Mouse (Mus musculus) frontal cortex, postnatal 36 days (tissue): ENCODE measurements around the gene Gtpbp8.

ENCODE experiments used
- DNase-seq, 2 experiments: peaks; one replicate each; pipeline ENCODE4 v3.0.0; 2022; ENCODE audit warnings: low spot score in 2 of 2

Gene Gtpbp8

GRCm38 (mm10) chr16:44745866-44746562 is at the start of gene Gtpbp8:
Gene Gtpbp8, minus strand, starts transcription at chr16:44746363.
- DNase-seq = peak; percentile 89 to 92

GRCm38 (mm10) chr16:44794416-44794815 is 48.3 kb upstream of the Gtpbp8 start:
- no peak for DNase-seq

GRCm38 (mm10) chr16:44786934-44787333 is 40.8 kb upstream of the Gtpbp8 start:
- no peak for DNase-seq

- no peak for DNase-seq
These were observed 34.6 kb upstream of the Gtpbp8 start for GRCm38 (mm10) chr16:44780751-44781150.

- DNase-seq = no peak
These were observed 33.3 kb upstream of the Gtpbp8 start for GRCm38 (mm10) chr16:44779494-44779893.

- no peak for DNase-seq
These were observed 32.5 kb upstream of the Gtpbp8 start for GRCm38 (mm10) chr16:44778538-44779147.

GRCm38 (mm10) chr16:44774201-44774600 is 28.0 kb upstream of the Gtpbp8 start:
- no peak for DNase-seq

- DNase-seq = no peak
These were observed 27.5 kb upstream of the Gtpbp8 start for GRCm38 (mm10) chr16:44773673-44774072.

- no peak for DNase-seq
These were observed 26.4 kb upstream of the Gtpbp8 start for GRCm38 (mm10) chr16:44772577-44772976.

GRCm38 (mm10) chr16:44767967-44768366 is 21.8 kb upstream of the Gtpbp8 start:
- no peak for DNase-seq

GRCm38 (mm10) chr16:44767506-44767905 is 21.3 kb upstream of the Gtpbp8 start:
- DNase-seq = no peak

- DNase-seq = no peak
These were observed 20.2 kb upstream of the Gtpbp8 start for GRCm38 (mm10) chr16:44766320-44766892.

- no peak for DNase-seq
These were observed 19.6 kb upstream of the Gtpbp8 start, which contains the start of gene Cd200r1 for GRCm38 (mm10) chr16:44765555-44766319. Gene Cd200r1, plus strand, starts transcription at chr16:44765736.

GRCm38 (mm10) chr16:44761811-44762210 is 15.6 kb upstream of the Gtpbp8 start:
- no peak for DNase-seq

GRCm38 (mm10) chr16:44757700-44758099 is 11.5 kb upstream of the Gtpbp8 start:
- DNase-seq = no peak

GRCm38 (mm10) chr16:44748007-44748406 is 1.8 kb upstream of the Gtpbp8 start:
- DNase-seq = no peak

- DNase-seq = no peak
These were observed 695 bp downstream of the Gtpbp8 start for GRCm38 (mm10) chr16:44745471-44745865.

- DNase-seq = no peak
These were observed 3.4 kb downstream of the Gtpbp8 start for GRCm38 (mm10) chr16:44742753-44743152.

GRCm38 (mm10) chr16:44736118-44736517 is 10.0 kb downstream of the Gtpbp8 start:
- DNase-seq = no peak

- DNase-seq = no peak
These were observed 10.5 kb downstream of the Gtpbp8 start for GRCm38 (mm10) chr16:44735676-44736075.

- no peak for DNase-seq
These were observed 12.1 kb downstream of the Gtpbp8 start for GRCm38 (mm10) chr16:44734059-44734458.

- no peak for DNase-seq
These were observed 18.6 kb downstream of the Gtpbp8 start for GRCm38 (mm10) chr16:44727525-44727924.
